Mouse (Mus musculus): Measurements from ENCODE around the gene Mtif3. TPM values are rescaled to one million over a fixed set of nuclear protein-coding genes. Genes with fewer than 3 reads are reported as not detected.

Gene Mtif3
- polyA plus RNA-seq, 1 experiment, result 23.7 TPM

GRCm38 (mm10) chr5:146998802-146999201 lies 35.2 kb upstream of the Mtif3 start:
- TF ChIP-seq MAX (IDR thresholded peaks at IDR 0.05; ENCODE audit: low read depth) (no peak), USF1 (IDR thresholded peaks at IDR 0.05; ENCODE audit: low read depth) (no peak), REST (IDR thresholded peaks at IDR 0.05; ENCODE audit: insufficient read depth, insufficient read length) (no peak), POLR2AphosphoS2 (IDR thresholded peaks at IDR 0.05; ENCODE audit: insufficient read length, low read depth) (no peak), MYOG (IDR thresholded peaks at IDR 0.05; ENCODE audit: control insufficient read depth in 1 of 3, insufficient read depth in 1 of 3, insufficient read length in 2 of 3, low read depth in 2 of 3) (no peak), POLR2A (IDR thresholded peaks at IDR 0.05; ENCODE audit: insufficient read length, low read depth) (no peak), TCF3 (IDR thresholded peaks at IDR 0.05; ENCODE audit: insufficient read length, low read depth) (no peak)
- no peaks in the 10 kb centered on the region for H3K79me2 ChIP-seq (ENCODE audit: control insufficient read depth, insufficient read depth)
- no peak overlapping the region for H3K4me2 ChIP-seq (ENCODE audit: low read depth)
- no peaks in the 10 kb centered on the region for H3K27me3 ChIP-seq (ENCODE audit: control insufficient read depth, insufficient read depth, insufficient read length)
- H3ac ChIP-seq (ENCODE audit: control insufficient read depth, insufficient read length), result no peak overlapping the region
- no peak overlapping the region for H3K4me3 ChIP-seq
- H3K36me3 ChIP-seq (ENCODE audit: control insufficient read depth, insufficient read depth), result no peaks in the 10 kb centered on the region

- no peaks in the 10 kb centered on the region for H3K27me3 ChIP-seq (ENCODE audit: control insufficient read depth, insufficient read depth, insufficient read length)
- no peak overlapping the region for H3ac ChIP-seq (ENCODE audit: control insufficient read depth, insufficient read length)
- TF ChIP-seq E2F4 (IDR thresholded peaks at IDR 0.05; ENCODE audit: insufficient read depth) (no peak), MYOG (IDR thresholded peaks at IDR 0.05; ENCODE audit: control insufficient read depth in 1 of 3, insufficient read depth in 1 of 3, insufficient read length in 2 of 3, low read depth in 2 of 3) (no peak), POLR2A (IDR thresholded peaks at IDR 0.05; ENCODE audit: insufficient read length, low read depth) (no peak), TCF12 (IDR thresholded peaks at IDR 0.05; ENCODE audit: insufficient read depth, poor library complexity, severe bottlenecking) (no peak), MAX (IDR thresholded peaks at IDR 0.05; ENCODE audit: low read depth) (no peak), TCF3 (IDR thresholded peaks at IDR 0.05; ENCODE audit: insufficient read length, low read depth) (no peak), MYOD1 (IDR thresholded peaks at IDR 0.05; ENCODE audit: control insufficient read depth in 1 of 3, insufficient read length in 2 of 3, low read depth in 2 of 3) (no peak), SRF (IDR thresholded peaks at IDR 0.05; ENCODE audit: control insufficient read depth, insufficient read length, low read depth) (no peak), POLR2AphosphoS2 (IDR thresholded peaks at IDR 0.05; ENCODE audit: insufficient read length, low read depth) (no peak), USF1 (IDR thresholded peaks at IDR 0.05; ENCODE audit: low read depth) (no peak)
- H3K79me2 ChIP-seq (ENCODE audit: control insufficient read depth, insufficient read depth), result no peaks in the 10 kb centered on the region
- no peaks in the 10 kb centered on the region for H3K36me3 ChIP-seq (ENCODE audit: control insufficient read depth, insufficient read depth)
- H3K4me3 ChIP-seq, result no peak overlapping the region
- H3K4me2 ChIP-seq (ENCODE audit: low read depth), result no peak overlapping the region
These were observed 33.2 kb upstream of the Mtif3 start for GRCm38 (mm10) chr5:146996812-146997211.

- Histone ChIP-seq H3ac (ENCODE audit: control insufficient read depth, insufficient read length) (no peak overlapping the region), H3K36me3 (ENCODE audit: control insufficient read depth, insufficient read depth) (no peaks in the 10 kb centered on the region), H3K4me2 (ENCODE audit: low read depth) (no peak overlapping the region), H3K4me3 (no peak overlapping the region), H3K79me2 (ENCODE audit: control insufficient read depth, insufficient read depth) (no peaks in the 10 kb centered on the region), H3K27me3 (ENCODE audit: control insufficient read depth, insufficient read depth, insufficient read length) (no peaks in the 10 kb centered on the region)
- no peak for TF ChIP-seq TCF12 (IDR thresholded peaks at IDR 0.05; ENCODE audit: insufficient read depth, poor library complexity, severe bottlenecking)
- no peak for TF ChIP-seq REST (IDR thresholded peaks at IDR 0.05; ENCODE audit: insufficient read depth, insufficient read length)
- TF ChIP-seq USF1 (IDR thresholded peaks at IDR 0.05; ENCODE audit: low read depth), result no peak
- TF ChIP-seq MYOG (IDR thresholded peaks at IDR 0.05; ENCODE audit: control insufficient read depth in 1 of 3, insufficient read depth in 1 of 3, insufficient read length in 2 of 3, low read depth in 2 of 3), result no peak
- TF ChIP-seq POLR2A (IDR thresholded peaks at IDR 0.05; ENCODE audit: insufficient read length, low read depth), result no peak
- no peak for TF ChIP-seq TCF3 (IDR thresholded peaks at IDR 0.05; ENCODE audit: insufficient read length, low read depth)
These were observed 31.4 kb upstream of the Mtif3 start for GRCm38 (mm10) chr5:146994973-146995372.

- no peaks in the 10 kb centered on the region for H3K36me3 ChIP-seq (ENCODE audit: control insufficient read depth, insufficient read depth)
- H3ac ChIP-seq (ENCODE audit: control insufficient read depth, insufficient read length), result no peak overlapping the region
- no peaks in the 10 kb centered on the region for H3K79me2 ChIP-seq (ENCODE audit: control insufficient read depth, insufficient read depth)
- TF ChIP-seq SRF (IDR thresholded peaks at IDR 0.05; ENCODE audit: control insufficient read depth, insufficient read length, low read depth) (no peak), POLR2A (IDR thresholded peaks at IDR 0.05; ENCODE audit: insufficient read length, low read depth) (no peak), TCF3 (IDR thresholded peaks at IDR 0.05; ENCODE audit: insufficient read length, low read depth) (no peak), MYOG (IDR thresholded peaks at IDR 0.05; ENCODE audit: control insufficient read depth in 1 of 3, insufficient read depth in 1 of 3, insufficient read length in 2 of 3, low read depth in 2 of 3) (peak in 1 of 3 experiments; percentile 54), MYOD1 (IDR thresholded peaks at IDR 0.05; ENCODE audit: control insufficient read depth in 1 of 3, insufficient read length in 2 of 3, low read depth in 2 of 3) (no peak), POLR2AphosphoS2 (IDR thresholded peaks at IDR 0.05; ENCODE audit: insufficient read length, low read depth) (no peak), REST (IDR thresholded peaks at IDR 0.05; ENCODE audit: insufficient read depth, insufficient read length) (no peak), USF1 (IDR thresholded peaks at IDR 0.05; ENCODE audit: low read depth) (no peak), TCF12 (IDR thresholded peaks at IDR 0.05; ENCODE audit: insufficient read depth, poor library complexity, severe bottlenecking) (no peak)
- H3K27me3 ChIP-seq (ENCODE audit: control insufficient read depth, insufficient read depth, insufficient read length), result no peaks in the 10 kb centered on the region
- H3K4me2 ChIP-seq (ENCODE audit: low read depth), result peak overlapping the region; percentile 58
- no peak overlapping the region for H3K4me3 ChIP-seq
These were observed 29.9 kb upstream of the Mtif3 start for GRCm38 (mm10) chr5:146993509-146993908.

GRCm38 (mm10) chr5:146989051-146989450 lies 25.5 kb upstream of the Mtif3 start:
- H3K79me2 ChIP-seq (ENCODE audit: control insufficient read depth, insufficient read depth), result no peaks in the 10 kb centered on the region

More at GRCm38 (mm10) chr5:146989051-146989450, 25.5 kb upstream of the Mtif3 start:
- H3K27me3 ChIP-seq (ENCODE audit: control insufficient read depth, insufficient read depth, insufficient read length), result no peaks in the 10 kb centered on the region
- no peak overlapping the region for H3ac ChIP-seq (ENCODE audit: control insufficient read depth, insufficient read length)
- H3K4me2 ChIP-seq (ENCODE audit: low read depth), result no peak overlapping the region
- TF ChIP-seq TCF3 (IDR thresholded peaks at IDR 0.05; ENCODE audit: insufficient read length, low read depth), result no peak
- no peak for TF ChIP-seq E2F4 (IDR thresholded peaks at IDR 0.05; ENCODE audit: insufficient read depth)
- TF ChIP-seq POLR2AphosphoS2 (IDR thresholded peaks at IDR 0.05; ENCODE audit: insufficient read length, low read depth), result no peak
- no peaks in the 10 kb centered on the region for H3K36me3 ChIP-seq (ENCODE audit: control insufficient read depth, insufficient read depth)
- no peak overlapping the region for H3K4me3 ChIP-seq

All from myocyte (in vitro differentiated cells).